Mouse (Mus musculus) ovary, adult 18-20 months (tissue): ENCODE measurements at regions not wholly inside any gene's neighbourhood (a gene's known extent, or its start where the extent isn't known, plus 50 kb on each side); places are given as distances from the start of the nearest gene placed in this dataset.

Experiments used
- DNase-seq: peaks from one replicate; pipeline ENCODE4 v3.0.0; 2022; ENCODE audit warnings: low spot score, mixed read lengths

DNA sequence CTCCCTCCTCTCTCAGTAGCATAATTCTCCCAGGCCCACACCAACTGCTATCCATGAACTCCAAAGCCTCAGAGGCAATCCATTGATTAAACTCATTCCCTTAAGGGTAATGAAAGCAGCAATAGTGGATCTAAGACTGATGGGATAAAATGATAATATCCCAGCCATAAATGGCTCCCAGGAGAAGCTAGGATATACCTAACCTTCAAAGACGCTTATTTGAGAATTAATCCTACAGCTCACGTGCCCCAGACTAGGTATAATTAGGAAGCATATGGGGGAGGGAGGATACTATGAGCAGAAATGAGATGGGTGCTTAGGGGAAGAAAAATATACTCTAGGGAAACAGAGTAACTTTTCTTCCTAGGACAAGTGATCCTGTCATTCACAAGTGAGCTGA is 52.8 kb upstream of the Rnf32 start:
- no peak for DNase-seq

DNA sequence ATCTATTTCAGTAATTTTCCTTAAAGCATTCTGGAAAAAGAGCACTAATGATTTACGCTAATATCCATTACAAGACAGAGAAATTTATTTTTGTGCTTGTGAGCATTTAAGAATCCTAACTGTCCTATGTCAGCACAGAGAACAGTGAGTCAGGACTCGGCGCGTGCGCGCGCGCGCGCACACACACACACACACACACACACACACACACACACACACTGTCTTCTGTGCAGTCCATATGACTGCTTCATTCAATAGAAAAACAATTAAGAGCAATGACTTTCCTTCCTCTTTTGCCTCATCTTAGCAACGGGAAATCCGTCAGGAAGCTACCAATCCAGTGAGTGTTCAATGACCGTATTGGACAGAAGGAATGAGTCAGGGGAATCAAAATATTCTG is 53.3 kb upstream of the Rnf32 start:
- no peak for DNase-seq

DNA sequence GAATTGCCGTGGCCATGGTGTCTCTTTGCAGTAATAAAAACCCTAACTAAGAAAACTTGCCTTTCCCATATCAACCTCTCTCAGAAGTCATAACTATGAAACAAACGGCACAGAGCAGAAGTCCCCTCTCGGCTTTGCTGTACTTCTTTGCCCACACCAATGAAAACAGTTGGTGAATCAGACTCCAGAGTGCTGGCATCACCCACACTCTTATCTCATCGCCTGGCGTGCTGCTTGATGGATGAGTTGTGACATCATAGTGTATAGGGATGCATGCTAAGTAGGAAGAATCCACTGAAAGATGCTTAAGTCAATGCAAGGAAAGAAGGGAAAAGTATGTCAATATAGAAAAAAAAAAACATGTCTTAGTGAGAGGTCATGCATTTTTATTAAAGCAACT is 58.3 kb upstream of the Rnf32 start:
- no peak for DNase-seq

DNA sequence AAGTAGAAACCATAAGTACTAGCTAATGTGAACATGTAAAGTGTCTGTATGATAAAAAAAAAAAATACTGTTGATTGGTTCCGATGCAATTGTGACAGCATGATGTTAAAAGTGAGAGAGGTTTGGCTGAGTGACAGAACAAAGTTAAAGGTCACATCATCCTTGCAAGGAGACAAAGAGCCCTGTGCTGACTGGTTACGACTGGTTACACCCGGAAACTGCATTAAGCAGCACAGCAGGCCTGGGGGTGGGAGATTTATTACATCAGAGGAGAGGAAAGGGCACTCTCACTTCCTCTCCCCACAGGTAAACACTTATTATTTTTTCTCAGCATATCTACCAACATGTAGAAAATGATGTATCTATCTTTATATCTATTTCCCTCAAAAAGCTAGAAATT is 63.5 kb upstream of the Rnf32 start:
- no peak for DNase-seq

DNA sequence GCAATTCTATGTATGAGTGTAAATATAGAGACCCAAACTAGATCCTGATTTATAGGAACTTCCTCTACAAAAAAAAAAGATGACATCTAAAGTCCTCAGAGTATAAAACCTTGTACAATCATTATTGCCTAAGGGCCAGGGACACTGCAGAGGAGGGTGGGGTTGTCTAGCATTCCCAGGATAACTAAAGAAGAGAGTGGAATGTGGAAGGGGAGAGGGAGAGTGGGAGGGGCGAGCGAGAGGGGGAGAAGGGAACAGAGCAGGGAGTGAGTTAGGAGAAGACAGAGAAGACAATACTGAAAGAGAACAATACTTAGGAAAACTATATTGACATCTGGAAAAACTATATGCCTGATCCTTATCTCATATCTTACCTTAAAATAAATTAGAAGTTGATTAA is 64.0 kb upstream of the Rnf32 start:
- DNase-seq = no peak

DNA sequence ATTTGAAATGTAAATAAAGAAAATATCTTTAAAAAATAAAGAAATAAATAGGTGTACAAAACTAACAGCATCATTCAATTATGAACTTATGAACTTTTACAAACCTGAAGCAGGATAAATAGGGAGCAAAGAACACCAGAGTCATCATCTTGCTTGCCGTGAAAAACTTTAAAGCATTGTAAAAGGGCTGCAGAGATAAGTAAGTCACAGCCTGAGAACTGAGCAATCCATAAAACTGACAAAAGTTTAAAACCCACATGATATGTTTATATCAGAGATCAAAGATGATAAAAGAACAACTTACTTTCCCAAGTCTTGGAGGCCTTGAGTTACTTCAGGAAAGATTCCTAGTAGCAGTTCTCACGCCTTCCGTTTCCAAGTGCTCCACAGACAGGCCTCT is 66.1 kb upstream of the Rnf32 start:
- no peak for DNase-seq

DNA sequence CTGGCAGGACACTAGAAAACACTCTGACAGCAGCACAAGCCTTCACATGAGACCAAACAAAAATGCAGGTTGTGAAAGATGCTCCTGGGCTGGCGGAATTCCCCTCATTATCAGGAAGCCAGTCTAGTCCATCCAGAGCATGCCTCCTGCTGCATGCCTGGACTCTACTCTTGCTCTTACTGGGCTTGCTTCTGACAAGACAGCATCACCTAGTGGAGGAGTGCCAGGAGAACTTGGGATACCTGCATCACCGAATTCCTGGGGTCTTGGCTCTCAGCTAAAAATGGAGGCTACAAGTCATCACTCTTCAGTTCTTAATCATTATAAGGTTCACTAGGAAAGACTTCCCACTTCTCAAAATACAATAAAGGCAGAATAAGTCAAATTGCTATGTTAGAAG is 78.8 kb upstream of the Rnf32 start:
- no peak for DNase-seq

DNA sequence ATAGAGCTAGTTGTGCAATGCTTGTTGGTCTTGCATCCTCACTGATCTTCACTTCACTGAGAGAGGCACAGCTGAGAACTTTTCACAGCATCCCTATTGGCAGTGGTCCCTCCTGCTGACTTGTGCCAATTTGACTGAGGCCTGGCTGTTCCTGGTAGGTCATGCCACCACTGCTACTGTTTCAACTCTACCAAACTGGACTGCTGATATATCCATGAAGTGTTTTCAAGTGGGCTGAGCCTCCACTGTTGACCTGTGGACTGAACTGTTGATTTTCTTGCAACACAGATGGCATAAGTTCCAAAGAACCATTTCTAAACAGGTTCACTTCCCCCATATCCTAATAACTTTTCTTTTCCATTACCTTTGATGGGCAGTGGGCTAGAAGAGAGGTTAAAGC is 83.3 kb upstream of the Rnf32 start:
- no peak for DNase-seq

DNA sequence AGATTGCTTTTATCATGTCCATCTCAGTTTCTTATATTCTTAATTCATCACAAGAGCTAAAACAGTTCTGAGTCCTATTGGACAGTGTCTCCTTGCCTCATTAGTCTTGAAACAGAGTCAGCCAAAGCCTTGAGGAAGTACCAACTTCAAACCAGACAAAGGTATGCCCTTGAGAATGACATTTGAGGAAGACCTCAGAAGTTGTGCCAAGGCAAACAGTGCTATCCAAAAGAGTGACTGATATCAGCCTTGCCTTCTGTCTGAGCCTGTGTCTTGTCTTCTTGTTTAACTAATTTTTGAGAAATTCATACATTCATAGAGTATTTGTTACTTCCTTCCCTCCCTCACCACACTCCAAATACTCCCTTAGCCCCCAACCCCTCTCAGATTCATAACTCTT is 88.5 kb upstream of the Rnf32 start:
- no peak for DNase-seq

DNA sequence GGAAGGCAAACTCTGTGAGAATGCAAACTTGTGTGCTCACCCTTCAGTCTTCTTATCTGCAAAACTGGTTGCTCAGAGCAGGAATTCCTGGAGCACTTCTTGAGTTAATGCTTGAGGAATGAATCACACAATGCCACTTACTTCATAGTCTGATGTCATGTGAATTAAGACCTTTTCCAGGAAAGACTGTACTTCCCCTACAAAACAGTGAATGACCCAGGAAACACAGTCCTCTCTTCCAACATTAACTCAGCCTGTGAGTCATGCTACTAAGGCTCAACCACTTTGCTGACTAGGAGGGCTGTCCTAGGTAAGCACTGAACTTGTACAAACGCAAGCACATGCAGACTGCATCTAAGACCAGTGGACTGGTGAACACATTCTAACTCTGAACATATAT is 112.5 kb upstream of the Rnf32 start:
- no peak for DNase-seq

DNA sequence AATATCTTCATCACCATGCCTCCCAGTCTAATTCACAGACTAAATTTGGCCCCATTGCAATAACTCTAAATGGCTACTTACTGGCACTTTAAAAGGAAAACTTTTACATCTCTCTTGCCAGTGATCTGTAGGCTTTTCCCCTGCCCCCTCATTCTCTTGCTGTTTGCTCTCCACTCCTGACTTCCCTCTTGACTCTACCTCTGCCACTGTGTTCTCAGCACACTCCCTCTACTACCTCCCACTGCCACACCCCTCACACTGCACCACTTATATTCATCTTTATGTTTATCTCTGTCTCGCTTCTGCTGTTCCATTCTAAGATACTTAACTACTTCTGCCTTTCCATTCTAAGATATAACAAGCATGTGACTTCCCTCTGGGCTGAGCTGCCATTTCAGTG is 141.4 kb upstream of the Rnf32 start:
- no peak for DNase-seq

DNA sequence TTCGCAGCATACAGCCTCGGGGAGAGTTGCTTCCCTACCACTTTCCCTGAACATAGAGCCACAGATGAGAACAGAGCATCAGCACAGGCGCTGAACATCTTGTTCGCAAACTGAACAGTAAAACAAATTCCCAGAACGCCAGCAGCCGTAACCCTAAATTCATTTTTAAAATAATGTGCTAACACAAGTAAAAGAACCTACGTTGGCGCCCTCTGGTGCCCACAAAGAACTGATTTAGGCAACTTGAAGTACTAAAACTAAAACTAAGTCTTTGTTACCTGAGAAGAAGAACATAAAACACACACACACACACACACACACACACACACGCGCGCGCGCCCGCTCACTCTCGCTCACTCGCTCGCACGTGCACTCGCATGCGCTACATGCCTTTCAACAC is 159.2 kb upstream of the Rnf32 start:
- no peak for DNase-seq

DNA sequence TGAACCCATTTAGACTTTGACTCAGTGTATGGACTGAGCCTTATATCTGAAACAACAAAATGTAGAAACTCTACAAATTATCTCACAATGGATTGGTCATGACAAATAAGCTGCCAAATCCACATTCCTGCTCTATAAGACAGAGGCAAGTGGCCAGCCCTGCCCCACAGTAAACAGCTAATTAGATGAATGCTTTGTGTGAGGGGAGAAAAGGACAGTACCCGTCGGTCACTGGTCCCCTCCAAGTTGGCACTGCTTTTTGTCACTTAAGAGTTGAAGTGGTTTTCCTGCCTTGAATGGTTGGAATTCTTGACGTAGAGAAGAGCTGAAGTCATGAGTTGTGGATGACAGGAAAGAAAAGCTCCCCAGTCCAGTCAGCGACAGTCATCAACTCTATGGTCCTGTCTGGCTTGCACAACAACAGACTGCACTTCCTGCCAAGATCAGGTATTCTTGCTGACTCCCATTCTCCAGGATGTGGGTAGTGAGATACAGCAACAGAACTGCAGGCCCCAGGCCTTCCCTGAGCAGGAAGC is 162.3 kb upstream of the Rnf32 start:
- DNase-seq = no peak

DNA sequence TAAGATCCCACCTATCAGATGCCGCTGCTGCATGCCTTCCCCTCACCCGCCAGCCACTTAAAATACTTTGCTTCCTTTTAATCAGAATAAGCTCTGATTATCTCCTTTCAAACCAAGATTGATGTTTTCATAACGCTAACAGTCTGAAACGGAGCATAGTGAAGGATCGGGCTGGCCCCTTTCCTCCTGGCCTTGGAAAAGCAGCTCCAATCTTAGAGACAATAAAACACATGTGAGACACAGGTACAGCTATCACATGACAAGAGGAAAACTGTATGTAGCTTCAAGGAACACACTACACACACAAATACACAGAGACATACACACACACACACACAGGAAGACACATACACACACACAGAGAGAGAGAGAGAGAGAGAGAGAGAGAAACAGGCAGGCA is 165.3 kb upstream of the Rnf32 start:
- DNase-seq = no peak

DNA sequence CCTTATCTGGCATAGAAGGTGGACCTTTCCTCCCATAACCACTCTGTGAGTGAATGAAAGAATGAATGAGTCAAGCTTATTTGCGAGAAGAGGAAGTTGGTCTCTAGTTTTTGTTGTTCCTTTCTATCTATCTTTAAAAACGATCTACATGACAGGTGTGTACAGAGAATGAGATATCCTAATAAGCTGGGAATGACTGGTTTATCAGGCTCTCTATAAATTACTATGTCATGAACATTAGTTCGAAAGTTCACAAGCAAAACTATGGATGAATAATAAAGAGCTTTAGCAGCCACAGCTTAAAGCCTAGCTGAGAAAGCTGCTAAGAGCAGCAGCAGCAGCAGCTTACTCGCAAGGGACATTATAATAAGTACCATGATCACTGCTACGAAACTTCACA is 165.8 kb upstream of the Rnf32 start:
- no peak for DNase-seq

DNA sequence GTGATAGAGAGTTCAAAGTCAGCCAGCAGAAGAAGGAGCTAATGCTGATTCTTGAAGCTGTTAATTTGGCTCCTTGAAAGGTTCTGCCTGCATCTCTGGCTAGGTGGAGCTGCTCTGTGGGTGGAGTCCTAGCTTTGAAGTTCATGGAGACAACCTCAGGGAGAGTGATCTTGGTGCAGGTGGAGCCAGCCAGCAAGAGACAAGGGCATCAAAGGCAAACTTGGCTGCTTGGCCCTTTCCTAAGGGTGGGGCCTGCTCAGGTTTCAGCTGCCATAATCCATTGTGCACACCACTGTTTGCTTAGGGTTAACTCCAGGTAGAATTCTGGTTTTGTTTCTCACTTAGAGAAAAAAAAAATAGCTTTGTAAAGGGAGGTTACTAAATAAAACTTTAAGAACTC is 170.7 kb upstream of the Rnf32 start:
- DNase-seq = no peak

DNA sequence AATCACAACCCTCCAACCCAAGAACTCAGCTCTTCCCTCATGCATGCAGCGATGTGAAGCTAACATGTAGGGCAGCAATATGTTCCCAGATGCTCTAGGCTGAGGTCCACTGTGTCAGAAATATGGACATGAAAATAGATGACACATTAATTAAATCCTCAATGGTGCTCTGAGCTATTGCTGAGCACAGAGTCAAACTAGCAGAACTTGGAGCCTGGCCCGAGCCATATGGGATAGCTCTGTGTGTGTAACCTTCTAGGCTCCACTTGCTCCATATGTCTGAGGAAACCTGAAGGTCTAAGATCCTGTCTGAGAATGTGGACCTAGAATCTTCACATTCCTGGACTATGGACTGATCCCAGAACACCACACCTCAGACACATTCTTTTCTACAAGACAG is 203.0 kb upstream of the Rnf32 start:
- no peak for DNase-seq

DNA sequence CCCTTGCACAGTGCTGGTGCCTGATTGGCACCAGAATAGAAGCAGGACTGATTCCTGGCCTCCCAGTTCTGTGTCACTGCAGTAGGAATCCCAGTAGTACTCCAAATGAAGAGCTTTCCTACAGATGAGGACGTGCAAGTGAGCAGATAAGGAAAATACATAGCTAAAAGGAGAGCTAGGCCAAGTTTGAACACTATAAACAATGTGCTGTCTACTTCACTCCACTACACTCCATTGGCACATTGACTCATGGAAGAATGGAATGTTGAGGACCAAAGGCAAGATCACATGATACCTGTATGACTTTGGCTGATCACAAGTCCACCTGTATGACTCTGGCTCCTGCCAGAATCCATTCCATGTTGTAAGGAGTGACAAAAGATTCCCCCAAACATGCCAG is 215.9 kb upstream of the Rnf32 start:
- DNase-seq = no peak

DNA sequence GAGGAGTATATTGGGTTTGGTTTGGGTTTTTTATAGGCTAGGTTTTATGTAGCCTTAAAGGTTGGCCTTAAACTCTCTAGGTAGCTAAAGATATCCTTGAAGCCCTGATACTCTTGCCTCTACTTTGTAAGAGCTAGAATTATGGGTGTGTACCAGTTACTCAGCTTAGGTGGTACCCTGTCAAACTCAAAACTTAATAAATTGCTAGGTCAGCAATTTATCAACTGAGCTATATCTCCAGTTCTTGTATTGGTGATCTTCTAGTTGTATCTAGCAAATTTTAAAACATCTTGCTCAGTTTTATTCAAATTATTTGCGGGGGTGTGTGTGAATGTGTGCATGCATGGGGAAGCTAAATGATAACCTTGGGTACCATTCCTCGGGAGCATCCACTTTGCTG is 225.4 kb upstream of the Rnf32 start:
- DNase-seq = no peak

DNA sequence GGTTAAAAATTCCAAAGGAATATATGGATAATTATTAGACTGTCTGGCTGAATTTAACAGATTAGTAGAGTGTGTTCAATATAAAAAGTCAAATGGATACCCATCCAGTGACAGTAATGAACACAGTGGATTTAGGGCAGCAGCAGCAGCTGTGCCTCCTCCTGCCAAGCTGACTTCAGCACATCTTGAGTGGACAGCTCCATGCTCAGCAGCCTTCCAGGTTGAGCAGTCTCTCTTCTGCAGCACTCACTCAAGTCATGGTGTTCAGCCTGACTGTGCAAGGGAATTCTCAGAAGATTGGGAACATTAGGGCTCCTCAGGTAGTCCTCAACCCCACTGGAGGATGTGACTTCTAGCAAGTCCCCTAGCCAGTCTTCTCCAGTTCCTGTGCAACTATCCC is 240.8 kb upstream of the Rnf32 start:
- DNase-seq = no peak

DNA sequence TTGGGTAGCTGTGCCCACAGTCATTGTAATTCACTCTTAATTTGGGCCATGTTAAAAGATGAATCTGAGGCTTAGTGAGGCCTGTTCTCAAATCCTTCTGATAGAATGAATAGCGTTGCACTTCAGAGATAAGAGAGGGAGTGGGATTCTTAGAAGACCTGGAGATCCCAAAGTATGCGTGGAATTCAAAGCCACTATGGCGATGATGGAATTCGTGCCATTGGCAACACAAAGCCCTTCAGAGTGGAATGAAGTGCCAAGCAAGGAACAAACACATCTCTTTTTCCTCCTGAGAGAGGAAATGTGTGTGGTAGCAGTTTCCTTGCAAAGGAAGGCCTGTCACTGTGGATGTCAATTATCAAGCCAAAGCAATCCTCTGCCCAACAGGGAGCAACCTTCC is 248.3 kb upstream of the Rnf32 start:
- DNase-seq = no peak

DNA sequence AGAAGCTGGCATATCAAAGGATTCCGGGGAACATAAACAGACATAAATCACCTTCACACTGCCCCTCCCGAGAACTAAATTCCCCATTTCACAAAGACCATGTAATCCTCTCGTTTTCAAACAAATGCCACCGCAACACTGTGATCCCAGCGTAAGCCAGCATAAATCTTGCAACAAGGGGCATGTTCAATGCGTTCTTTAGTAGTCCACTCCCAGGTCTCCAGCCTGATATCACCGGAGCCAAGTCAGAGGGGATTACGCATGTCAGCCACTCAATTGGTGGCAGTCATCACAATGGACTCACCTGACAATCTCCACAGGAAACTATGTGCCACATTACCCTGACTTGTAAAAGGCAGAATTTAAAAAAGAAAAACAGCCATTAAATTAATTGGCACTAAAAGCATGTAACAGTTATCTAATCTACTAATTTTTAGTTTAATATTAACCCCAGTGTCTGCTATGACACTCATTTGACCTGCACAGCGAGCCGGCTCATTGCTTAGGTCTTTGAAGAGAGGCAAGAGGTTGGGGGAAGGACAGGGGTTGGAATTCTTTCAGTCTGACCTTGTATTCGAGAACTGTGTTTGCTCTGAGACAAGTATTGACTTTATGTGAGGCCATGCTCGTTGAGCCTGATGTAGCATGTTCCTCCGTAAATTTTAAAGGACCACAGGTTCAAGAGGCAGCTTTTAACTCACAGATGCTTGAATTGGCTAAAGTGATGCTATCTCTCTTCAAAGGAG is 252.0 kb upstream of the Rnf32 start:
- DNase-seq = no peak

DNA sequence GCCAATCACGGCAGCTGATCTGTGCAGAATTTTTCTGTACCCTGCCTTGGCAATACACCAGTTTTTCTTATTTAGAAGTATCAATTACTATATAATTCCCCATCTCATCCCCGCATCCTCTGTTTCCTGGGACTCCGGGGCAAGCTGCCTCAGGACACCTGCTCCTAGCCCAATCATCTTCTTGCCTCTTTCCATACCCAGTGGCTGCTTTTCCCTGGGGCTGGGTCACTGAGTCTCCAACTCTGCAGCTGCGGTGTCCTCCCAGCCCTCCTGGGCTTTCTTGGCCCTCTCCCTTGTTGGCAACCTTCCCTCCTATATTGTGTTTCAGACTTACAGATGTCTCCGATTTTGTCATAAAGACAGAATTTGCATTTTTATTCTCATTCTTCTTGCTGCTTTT is 254.8 kb upstream of the Rnf32 start:
- no peak for DNase-seq

DNA sequence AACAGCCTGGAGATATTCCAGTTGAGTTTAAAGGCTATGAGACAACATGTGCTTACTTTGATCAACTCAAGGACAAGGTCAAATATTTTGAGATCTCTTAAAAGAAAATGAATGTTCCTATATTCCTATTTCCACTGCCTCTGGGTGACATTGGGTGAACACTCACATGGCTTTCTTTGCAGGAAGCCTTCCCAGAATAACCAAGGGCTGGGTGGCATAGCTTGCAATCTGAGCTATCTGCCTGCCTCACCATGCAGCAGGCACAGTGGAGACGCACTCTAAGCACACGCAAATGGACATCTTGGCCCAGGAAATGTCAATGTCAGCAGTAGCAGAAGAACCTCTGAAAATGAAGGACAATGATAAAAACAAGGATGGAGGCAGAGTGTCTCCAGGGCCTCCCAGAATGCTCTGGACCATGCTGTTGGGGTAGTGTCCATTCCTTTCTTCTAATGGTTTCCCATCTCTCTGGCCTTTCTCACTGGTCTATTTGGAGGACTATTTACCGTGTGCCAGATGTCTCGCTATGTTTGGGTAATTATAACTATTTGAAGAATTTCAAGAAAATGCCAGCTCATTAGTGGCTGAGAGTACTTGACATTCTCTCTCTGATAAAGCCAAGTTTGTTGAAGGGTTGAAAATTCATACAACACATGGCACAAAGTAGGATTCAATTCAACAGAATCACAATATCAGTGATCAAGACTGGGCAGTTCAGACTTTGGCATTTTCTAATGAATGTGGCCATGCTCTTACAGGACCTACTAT is 276.3 kb upstream of the Rnf32 start:
- DNase-seq = peak; percentile 4
